Mouse (Mus musculus): ENCODE data around the gene Gm36210. TPM values are rescaled to one million over a fixed set of nuclear protein-coding genes. Genes with fewer than 3 reads are reported as not detected.

Gm36210 gene
- polyA plus RNA-seq, 1 experiment from 2014 or later, result not detected

GRCm38 (mm10) chr7:4920976-4921823, 14.9 kb upstream of the Gm36210 start:
- Histone ChIP-seq H3K9me3 (no peaks in the 10 kb centered on the region), H3K4me3 (peak overlapping the region; percentile 40; the same call in 1 of the 2 replicates), H3K27ac (replicated peaks) (peak overlapping the region; percentile 98), H3K4me1 (peaks cover 67% of the 10 kb centered on the region), H3K4me2 (replicated peaks) (peak overlapping the region; percentile 78), H3K9ac (replicated peaks) (peak overlapping the region; percentile 50), H3K27me3 (no peaks in the 10 kb centered on the region), H3K36me3 (peaks cover 45% of the 10 kb centered on the region)
- ATAC-seq (ENCODE audit: low FRiP score, low read depth), result no peak
- WGBS, result 60% methylated on average over 23 of the region's 23 CpGs

GRCm38 (mm10) chr7:4920496-4920895, 14.2 kb upstream of the Gm36210 start:
- Histone ChIP-seq H3K9ac (replicated peaks) (peak overlapping the region; percentile 50; the same call in 1 of the 2 replicates), H3K4me2 (replicated peaks) (0 out of 2 replicates have a peak overlapping the region, but pooled peaks have one; percentile 7), H3K4me3 (no peak overlapping the region), H3K4me1 (peaks cover 67% of the 10 kb centered on the region), H3K36me3 (peaks cover 45% of the 10 kb centered on the region), H3K27ac (replicated peaks) (peak overlapping the region; percentile 98), H3K9me3 (no peaks in the 10 kb centered on the region), H3K27me3 (no peaks in the 10 kb centered on the region)
- ATAC-seq (ENCODE audit: low FRiP score, low read depth), result no peak
- 90% methylated on average over 19 of the region's 19 CpGs for WGBS

GRCm38 (mm10) chr7:4919971-4920370, 13.7 kb upstream of the Gm36210 start:
- Histone ChIP-seq H3K9ac (replicated peaks) (peak overlapping the region; percentile 8; the same call in 1 of the 2 replicates), H3K4me2 (replicated peaks) (no peak overlapping the region), H3K9me3 (no peaks in the 10 kb centered on the region), H3K27me3 (no peaks in the 10 kb centered on the region), H3K36me3 (peaks cover 45% of the 10 kb centered on the region), H3K4me1 (peaks cover 61% of the 10 kb centered on the region), H3K4me3 (no peak overlapping the region), H3K27ac (replicated peaks) (no peak overlapping the region)
- no peak for ATAC-seq (ENCODE audit: low FRiP score, low read depth)
- 90% methylated on average over 21 of the region's 21 CpGs for WGBS

- H3K27ac ChIP-seq (replicated peaks), result no peak overlapping the region
- ATAC-seq (ENCODE audit: low FRiP score, low read depth), result no peak
Measured at GRCm38 (mm10) chr7:4919096-4919495, 12.8 kb upstream of the Gm36210 start.

GRCm38 (mm10) chr7:4918681-4919080, 12.4 kb upstream of the Gm36210 start:
- no peaks in the 10 kb centered on the region for H3K9me3 ChIP-seq
- ATAC-seq (ENCODE audit: low FRiP score, low read depth), result no peak
- H3K27me3 ChIP-seq, result no peaks in the 10 kb centered on the region
- H3K9ac ChIP-seq (replicated peaks), result no peak overlapping the region
- no peak overlapping the region for H3K27ac ChIP-seq (replicated peaks)
- 92% methylated on average over 15 of the region's 15 CpGs for WGBS
- H3K4me3 ChIP-seq, result no peak overlapping the region
- H3K4me1 ChIP-seq, result peaks cover 51% of the 10 kb centered on the region
- H3K36me3 ChIP-seq, result peaks cover 45% of the 10 kb centered on the region
- H3K4me2 ChIP-seq (replicated peaks), result no peak overlapping the region

More at GRCm38 (mm10) chr7:4919096-4919495, 12.8 kb upstream of the Gm36210 start:
- Histone ChIP-seq H3K36me3 (peaks cover 45% of the 10 kb centered on the region), H3K9ac (replicated peaks) (no peak overlapping the region), H3K9me3 (no peaks in the 10 kb centered on the region), H3K4me1 (peaks cover 55% of the 10 kb centered on the region), H3K4me3 (no peak overlapping the region), H3K4me2 (replicated peaks) (no peak overlapping the region), H3K27me3 (no peaks in the 10 kb centered on the region)
- 82% methylated on average over 21 of the region's 21 CpGs for WGBS

GRCm38 (mm10) chr7:4917494-4917893, 11.2 kb upstream of the Gm36210 start:
- Histone ChIP-seq H3K27me3 (no peaks in the 10 kb centered on the region), H3K9me3 (no peaks in the 10 kb centered on the region), H3K27ac (replicated peaks) (no peak overlapping the region), H3K4me1 (peaks cover 40% of the 10 kb centered on the region), H3K4me3 (no peak overlapping the region), H3K9ac (replicated peaks) (peak overlapping the region; percentile 82; the same call in 1 of the 2 replicates), H3K4me2 (replicated peaks) (no peak overlapping the region), H3K36me3 (peaks cover 45% of the 10 kb centered on the region)
- no peak for ATAC-seq (ENCODE audit: low FRiP score, low read depth)
- 87% methylated on average over 2 of the region's 2 CpGs for WGBS

- H3K9ac ChIP-seq (replicated peaks), result peak overlapping the region; percentile 82
- 22% methylated on average over 14 of the region's 14 CpGs for WGBS
- peaks cover 38% of the 10 kb centered on the region for H3K36me3 ChIP-seq
- peaks cover 23% of the 10 kb centered on the region for H3K4me1 ChIP-seq
- peak overlapping the region; percentile 76 for H3K4me3 ChIP-seq
- H3K4me2 ChIP-seq (replicated peaks), result peak overlapping the region; percentile 85
- H3K9me3 ChIP-seq, result no peaks in the 10 kb centered on the region
- H3K27me3 ChIP-seq, result peaks cover 2% of the 10 kb centered on the region; the same call in 1 of the 2 replicates
- ATAC-seq (ENCODE audit: low FRiP score, low read depth), result peak; percentile 36; the same call in 1 of the 2 replicates
- peak overlapping the region; percentile 96 for H3K27ac ChIP-seq (replicated peaks)
Measured at GRCm38 (mm10) chr7:4915669-4916416, 9.5 kb upstream of the Gm36210 start.

- Histone ChIP-seq H3K9ac (replicated peaks) (peak within 1 kb of the TSS; percentile 82), H3K4me3 (peak within 1 kb of the TSS; percentile 76), H3K27ac (replicated peaks) (peak within 1 kb of the TSS; percentile 96), H3K27me3 (peaks cover 7% of the 10 kb centered on the region; the same call in 1 of the 2 replicates), H3K9me3 (no peaks in the 10 kb centered on the region), H3K4me1 (peaks cover 20% of the 10 kb centered on the region), H3K4me2 (replicated peaks) (peak within 1 kb of the TSS; percentile 85), H3K36me3 (peaks cover 31% of the 10 kb centered on the region)
- under 1% methylated on average over 56 of the region's 56 CpGs for WGBS
- ATAC-seq (ENCODE audit: low FRiP score, low read depth), result peak; percentile 94
Measured at GRCm38 (mm10) chr7:4915007-4915665, 8.8 kb upstream of the Gm36210 start, which contains the start of gene Zfp628. Gene Zfp628, plus strand, starts transcription at chr7:4915217.

GRCm38 (mm10) chr7:4912248-4912647, 5.9 kb upstream of the Gm36210 start:
- H3K4me1 ChIP-seq, result peaks cover 19% of the 10 kb centered on the region
- no peak overlapping the region for H3K27ac ChIP-seq (replicated peaks)
- no peak overlapping the region for H3K9ac ChIP-seq (replicated peaks)
- no peak for ATAC-seq (ENCODE audit: low FRiP score, low read depth)
- H3K36me3 ChIP-seq, result 0 out of 2 replicates have a peak, but pooled peaks cover 2% of the 10 kb centered on the region
- no peaks in the 10 kb centered on the region for H3K9me3 ChIP-seq
- H3K4me2 ChIP-seq (replicated peaks), result no peak overlapping the region
- peaks cover 9% of the 10 kb centered on the region; the same call in 1 of the 2 replicates for H3K27me3 ChIP-seq
- WGBS, result 52% methylated on average over 5 of the region's 5 CpGs
- H3K4me3 ChIP-seq, result no peak overlapping the region

- no peaks in the 10 kb centered on the region for H3K36me3 ChIP-seq
- no peaks in the 10 kb centered on the region for H3K9me3 ChIP-seq
- no peak overlapping the region; the same call in 1 of the 2 replicates for H3K4me2 ChIP-seq (replicated peaks)
- whole genome bisulfite sequencing, result 31% methylated on average over 9 of the region's 9 CpGs
- no peak overlapping the region for H3K4me3 ChIP-seq
- H3K9ac ChIP-seq (replicated peaks), result no peak overlapping the region
- ATAC-seq (ENCODE audit: low FRiP score, low read depth), result no peak
- peaks cover 15% of the 10 kb centered on the region for H3K4me1 ChIP-seq
- peaks cover 9% of the 10 kb centered on the region; the same call in 1 of the 2 replicates for H3K27me3 ChIP-seq
- no peak overlapping the region for H3K27ac ChIP-seq (replicated peaks)
Measured at GRCm38 (mm10) chr7:4911561-4911960, 5.2 kb upstream of the Gm36210 start.

- Histone ChIP-seq H3K27me3 (peaks cover 16% of the 10 kb centered on the region), H3K36me3 (no peaks in the 10 kb centered on the region), H3K4me2 (replicated peaks) (no peak overlapping the region), H3K4me3 (no peak overlapping the region), H3K9ac (replicated peaks) (no peak overlapping the region), H3K27ac (replicated peaks) (no peak overlapping the region), H3K9me3 (peaks cover 6% of the 10 kb centered on the region; the same call in 1 of the 2 replicates), H3K4me1 (peaks cover 12% of the 10 kb centered on the region)
- 79% methylated on average over 9 of the region's 9 CpGs for WGBS
- ATAC-seq (ENCODE audit: low FRiP score, low read depth), result no peak
Measured at GRCm38 (mm10) chr7:4902404-4902803, 3.9 kb downstream of the Gm36210 start.

All from midbrain, embryonic 12.5 days (tissue).